ENCODE assay signal across 9 mouse cellular contexts in genomic region chr19:28726161-28726880, GRCm38 (mm10). TPM values are rescaled to one million over a fixed set of nuclear protein-coding genes. Genes with fewer than 3 reads are reported as not detected.
DNase-seq lines count a peak whose midpoint lies in the region; ATAC-seq and TF ChIP-seq lines count a peak whose summit lies in the region.
"Had no signal": no experiment of that assay in that cellular context is flagged by ENCODE, and none has a peak within 500 bp of the region (broad histone marks: within the 10 kb centered on the region; RNA-seq: fewer than 3 reads in every experiment).

No protein-coding gene starts in this region.

- H3K4me1 ChIP-seq in hindbrain, embryonic 14.5 days (replicated peaks; ENCODE audit: control insufficient read depth, insufficient read depth, low read length) = no peaks in the 10 kb centered on the region
- H3K4me1 ChIP-seq in hindbrain, embryonic 13.5 days (replicated peaks) = 0 out of 2 replicates have a peak, but pooled peaks cover 3% of the 10 kb centered on the region
- no peaks in the 10 kb centered on the region for H3K4me1 ChIP-seq in G1E (ENCODE audit: insufficient read depth, low read depth, low read length)

- H3K4me3 ChIP-seq in hindbrain, embryonic 14.5 days (replicated peaks; ENCODE audit: low read length) = no peak overlapping the region
- no peak overlapping the region for H3K4me3 ChIP-seq in hindbrain, embryonic 13.5 days
- no peak overlapping the region for H3K4me3 ChIP-seq in G1E (ENCODE audit: low read depth, low read length)

- 55% methylated on average over 18 of the region's 18 CpGs for WGBS in hindbrain, embryonic 14.5 days
- WGBS in hindbrain, embryonic 13.5 days = 56% methylated on average over 18 of the region's 18 CpGs

- peaks cover 9% of the 10 kb centered on the region; the same call in 1 of the 2 replicates for H3K27me3 ChIP-seq in hindbrain, embryonic 14.5 days (ENCODE audit: control insufficient read depth, insufficient read depth, low read length)
- peaks cover 30% of the 10 kb centered on the region for H3K27me3 ChIP-seq in hindbrain, embryonic 13.5 days
- 0 out of 2 replicates have a peak, but pooled peaks cover 2% of the 10 kb centered on the region for H3K27me3 ChIP-seq in G1E (ENCODE audit: insufficient read depth, low read length)

- no peak for TF ChIP-seq CTCF in G1E (IDR thresholded peaks at IDR 0.05; ENCODE audit: low read depth, low read length)

- H3K9me3 ChIP-seq in hindbrain, embryonic 14.5 days (ENCODE audit: control insufficient read depth, low read length) = no peaks in the 10 kb centered on the region
- no peaks in the 10 kb centered on the region for H3K9me3 ChIP-seq in hindbrain, embryonic 13.5 days
- no peaks in the 10 kb centered on the region for H3K9me3 ChIP-seq in G1E (replicated peaks)

- no peak overlapping the region for H3K4me2 ChIP-seq in hindbrain, embryonic 14.5 days (replicated peaks)
- H3K4me2 ChIP-seq in hindbrain, embryonic 13.5 days = no peak overlapping the region

- no peaks in the 10 kb centered on the region for H3K36me3 ChIP-seq in hindbrain, embryonic 14.5 days (replicated peaks; ENCODE audit: control insufficient read depth, insufficient read depth)
- H3K36me3 ChIP-seq in hindbrain, embryonic 13.5 days = no peaks in the 10 kb centered on the region
- H3K36me3 ChIP-seq in G1E (replicated peaks) = no peaks in the 10 kb centered on the region

- ATAC-seq in hindbrain, embryonic 14.5 days (ENCODE audit: low FRiP score) = no peak
- ATAC-seq in hindbrain, embryonic 13.5 days (ENCODE audit: low FRiP score) = no peak
- ATAC-seq in G1E (ENCODE audit: extremely low read depth, insufficient number of reproducible peaks, low FRiP score, poor library complexity, severe bottlenecking) = no peak

- no peak overlapping the region for H3K27ac ChIP-seq in hindbrain, embryonic 14.5 days
- H3K27ac ChIP-seq in hindbrain, embryonic 13.5 days = no peak overlapping the region
- H3K27ac ChIP-seq: macrophage had no signal

- DNase-seq in hindbrain, embryonic 14.5 days (ENCODE audit: low spot score) = peak; percentile 90
- peak; percentile 6 for DNase-seq in G1E (ENCODE audit: low spot score)
- DNase-seq in cerebellum, adult 11 months = peak; percentile 40
- peak; percentile 17 to 31 for DNase-seq in gastrocnemius, adult 8-10 months (ENCODE audit: low spot score in 2 of 2)
- DNase-seq in layer of hippocampus, adult 9-10 months (ENCODE audit: low spot score) = peak; percentile 86
- peak; percentile 86 for DNase-seq in lung, postnatal 36 days
- DNase-seq in thymus, postnatal 25 days = peak; percentile 47

- no peak overlapping the region for H3K9ac ChIP-seq in hindbrain, embryonic 14.5 days
- H3K9ac ChIP-seq in hindbrain, embryonic 13.5 days = no peak overlapping the region

RNA-seq across cellular contexts. Expression of gene Glis3, which starts 46.4 kb away (rescaled TPM):
- 3.2 and 4.1 TPM in 2 replicates for polyA plus RNA-seq in hindbrain, embryonic 14.5 days (2014; fragmentation: Nextera tagmentation; extraction: Ambion mirVana)
- polyA plus RNA-seq in hindbrain, embryonic 13.5 days (2015; fragmentation: Nextera tagmentation; extraction: Ambion mirVana) = 1.5 and 3.5 TPM in 2 replicates
- total RNA-seq in G1E (2014; fragmentation: Nextera tagmentation) (not detected in 2 replicates), G1E (2017) (0.27 and 1.2 TPM in 2 replicates)
- not detected in 2 replicates for polyA plus RNA-seq in G1E (2012)
- total RNA-seq in gastrocnemius, adult 8-10 months (2022) = under 1 TPM; 0.56 to 0.85 (median 0.75) TPM

Comparison
In these comparisons a context has a peak if more than half of its experiments do, and no peak if none do; other contexts are left out.
1. DNase-seq: peak in every context shown above with its lines; median percentile 90 in hindbrain, embryonic 14.5 days; 86 in layer of hippocampus, adult 9-10 months; 86 in lung, postnatal 36 days; 47 in thymus, postnatal 25 days; 40 in cerebellum, adult 11 months; 24 in gastrocnemius, adult 8-10 months; 6 in G1E.